Mouse (Mus musculus) ES-Bruce4 (cell line): ENCODE results near the gene Hes5. TPM values are rescaled to one million over a fixed set of nuclear protein-coding genes. Genes with fewer than 3 reads are reported as not detected.

ENCODE experiments used
- H3K27ac ChIP-seq: 2 replicates; pipeline ENCODE4 v1.5.1; 2012; ENCODE audit warnings: low read length, inconsistent platforms; ENCODE audit not compliant: insufficient read depth
- H3K27me3 ChIP-seq: 2 replicates; pipeline ENCODE4 v1.6.1; 2012; ENCODE audit warnings: mild to moderate bottlenecking, low read length, inconsistent platforms; ENCODE audit not compliant: control insufficient read depth, poor library complexity, insufficient read depth, severe bottlenecking
- H3K36me3 ChIP-seq: 2 replicates; pipeline ENCODE4 v1.6.1; 2012; ENCODE audit warnings: inconsistent platforms, mild to moderate bottlenecking, low read length, moderate library complexity; ENCODE audit not compliant: control insufficient read depth, poor library complexity, insufficient read depth, severe bottlenecking
- H3K4me1 ChIP-seq: one replicate; pipeline ENCODE4 v1.8.1; 2011; ENCODE audit warnings: low read length; ENCODE audit not compliant: control insufficient read depth, insufficient read depth
- H3K4me3 ChIP-seq: 2 replicates; pipeline ENCODE4 v1.5.1; 2011; ENCODE audit warnings: low read depth, mild to moderate bottlenecking, low read length
- H3K9ac ChIP-seq: 2 replicates; pipeline ENCODE4 v1.6.1; 2012; ENCODE audit warnings: low read depth, mild to moderate bottlenecking, inconsistent platforms; ENCODE audit not compliant: poor library complexity, severe bottlenecking
- H3K9me3 ChIP-seq: replicated peaks from 2 replicates; pipeline ENCODE4 v1.6.1; 2012; ENCODE audit warnings: mild to moderate bottlenecking, low read length, inconsistent platforms; ENCODE audit not compliant: control insufficient read depth, poor library complexity, insufficient read depth, severe bottlenecking
- CTCF ChIP-seq: IDR thresholded peaks from one replicate; pipeline ENCODE4 v1.8.1; 2011; ENCODE audit warnings: low read depth, low read length
- EP300 ChIP-seq: IDR thresholded peaks from 2 replicates; pipeline ENCODE4 v1.6.1; 2011; ENCODE audit warnings: low read depth, low read length; ENCODE audit not compliant: insufficient read depth
- POLR2A ChIP-seq: IDR thresholded peaks from one replicate; pipeline ENCODE4 v1.8.1; 2011; ENCODE audit warnings: low read length; ENCODE audit not compliant: insufficient read depth
- polyA plus RNA-seq: library from polyadenylated mRNA; stranded (reverse); fragments of >200 nt; gene quantifications from 2 replicates; pipeline ENCODE4 v1.2.4, GENCODE M21; 2011; ENCODE audit warnings: low read depth; ENCODE audit not compliant: missing spikeins, insufficient read depth, insufficient read length

Hes5 gene
- polyA plus RNA-seq, 1 experiment, result not detected

DNA sequence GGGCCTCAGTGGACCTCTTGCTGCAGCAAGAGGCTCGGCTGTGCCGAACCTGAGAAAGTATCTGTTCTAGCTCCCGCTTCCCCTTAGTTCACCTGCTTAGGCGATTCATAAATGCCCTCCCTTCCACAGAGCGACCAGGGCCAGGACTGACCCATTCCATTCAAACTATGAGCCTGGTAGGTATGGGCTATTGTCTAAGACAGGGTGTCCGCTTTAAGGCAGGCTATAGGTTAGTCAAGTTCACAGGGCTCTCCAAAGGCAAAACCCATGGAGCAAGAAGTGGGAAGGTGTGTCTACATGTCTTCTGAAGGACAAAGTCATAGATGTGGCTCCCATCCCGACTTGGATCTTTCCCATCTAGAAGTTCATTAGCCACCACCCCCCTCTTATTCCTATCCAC lies 2.0 kb downstream of the Hes5 start:
- no peak overlapping the region for H3K4me3 ChIP-seq
- H3K4me1 ChIP-seq, result peaks cover 1% of the 10 kb centered on the region
- H3K36me3 ChIP-seq, result no peaks in the 10 kb centered on the region
- no peak overlapping the region for H3K27ac ChIP-seq
- peaks cover 13% of the 10 kb centered on the region for H3K27me3 ChIP-seq
- H3K9me3 ChIP-seq, result no peaks in the 10 kb centered on the region
- TF ChIP-seq POLR2A (no peak), EP300 (no peak), CTCF (no peak)
- no peak overlapping the region for H3K9ac ChIP-seq

DNA sequence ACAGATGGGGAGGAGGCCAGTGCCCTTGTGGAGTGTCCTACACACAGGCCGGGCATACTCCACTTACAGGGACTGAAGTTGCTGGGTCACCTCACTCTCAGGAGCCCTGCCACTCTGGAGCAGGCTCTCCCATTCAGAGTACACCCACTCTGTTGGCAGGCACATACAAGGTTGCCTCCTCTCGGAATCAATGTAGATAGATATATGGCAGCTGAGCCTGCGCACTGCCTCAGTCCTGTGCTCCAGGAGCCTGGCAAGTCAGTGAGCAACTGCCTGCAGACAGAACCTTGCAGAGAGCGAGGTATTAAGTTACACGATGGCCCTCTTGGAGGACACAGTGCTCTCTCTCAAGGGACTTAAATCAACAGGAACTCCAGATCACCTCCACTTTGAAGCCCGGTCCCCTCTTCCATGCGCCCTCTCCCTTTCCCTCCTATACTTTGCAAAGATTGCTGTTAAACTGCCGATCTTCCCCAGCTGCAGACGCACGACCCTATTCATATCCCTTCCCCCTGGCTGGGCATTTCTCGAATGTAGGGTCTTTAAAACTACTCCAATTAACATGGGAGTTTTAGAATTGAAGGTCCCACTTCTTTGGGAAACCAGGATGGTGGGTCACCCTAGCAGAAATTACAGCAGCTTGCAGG lies 2.6 kb downstream of the Hes5 start:
- Histone ChIP-seq H3K9ac (no peak overlapping the region), H3K27me3 (peaks cover 13% of the 10 kb centered on the region), H3K27ac (no peak overlapping the region), H3K9me3 (no peaks in the 10 kb centered on the region), H3K36me3 (no peaks in the 10 kb centered on the region), H3K4me3 (peak overlapping the region; percentile 31; the same call in 1 of the 2 replicates), H3K4me1 (peaks cover 1% of the 10 kb centered on the region)
- TF ChIP-seq CTCF, result no peak
- no peak for TF ChIP-seq POLR2A
- TF ChIP-seq EP300, result no peak

DNA sequence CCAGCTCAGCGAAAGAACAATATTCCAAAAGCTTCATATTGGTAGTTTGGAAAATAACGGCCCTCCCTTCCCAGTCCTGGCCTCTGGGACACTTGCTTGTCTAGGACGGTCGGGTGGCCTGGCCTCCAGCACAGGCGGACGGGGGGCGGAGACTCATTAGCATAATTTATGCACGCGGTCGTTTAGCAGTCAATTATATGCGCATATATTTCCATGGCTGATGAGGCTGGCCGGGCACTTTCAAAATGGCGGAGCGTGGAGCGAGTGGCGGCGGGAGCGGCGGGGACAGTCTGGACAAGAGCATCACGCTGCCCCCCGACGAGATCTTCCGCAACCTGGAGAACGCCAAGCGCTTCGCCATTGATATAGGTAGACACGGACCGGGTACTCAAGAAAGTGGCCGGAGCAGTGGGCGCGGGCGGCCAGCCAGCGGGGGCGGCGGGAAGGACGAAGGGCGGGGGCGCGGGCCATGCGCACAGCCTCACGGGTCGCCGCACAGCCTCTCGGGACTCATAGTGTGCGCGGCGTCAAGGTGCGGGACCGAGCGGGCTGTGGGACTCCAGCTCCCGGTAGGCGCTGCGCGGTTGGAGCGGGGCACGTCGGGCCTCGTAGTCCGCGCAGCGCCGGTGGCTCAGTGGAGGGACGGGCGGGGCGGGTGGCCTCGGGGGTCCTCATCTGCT lies 3.3 kb downstream of the Hes5 start, which contains the start of gene Pank4:
TSS of gene Pank4 (plus strand) at position 223 of the 680 bp plus-strand sequence.
- Histone ChIP-seq H3K27me3 (peaks cover 13% of the 10 kb centered on the region), H3K36me3 (no peaks in the 10 kb centered on the region), H3K9me3 (no peaks in the 10 kb centered on the region), H3K4me3 (peak within 1 kb of the TSS; percentile 93), H3K4me1 (peaks cover 1% of the 10 kb centered on the region), H3K9ac (peak within 1 kb of the TSS; percentile 88), H3K27ac (no peak within 1 kb of the TSS)
- peak; percentile 73 for TF ChIP-seq POLR2A
- no peak for TF ChIP-seq CTCF
- TF ChIP-seq EP300, result no peak

DNA sequence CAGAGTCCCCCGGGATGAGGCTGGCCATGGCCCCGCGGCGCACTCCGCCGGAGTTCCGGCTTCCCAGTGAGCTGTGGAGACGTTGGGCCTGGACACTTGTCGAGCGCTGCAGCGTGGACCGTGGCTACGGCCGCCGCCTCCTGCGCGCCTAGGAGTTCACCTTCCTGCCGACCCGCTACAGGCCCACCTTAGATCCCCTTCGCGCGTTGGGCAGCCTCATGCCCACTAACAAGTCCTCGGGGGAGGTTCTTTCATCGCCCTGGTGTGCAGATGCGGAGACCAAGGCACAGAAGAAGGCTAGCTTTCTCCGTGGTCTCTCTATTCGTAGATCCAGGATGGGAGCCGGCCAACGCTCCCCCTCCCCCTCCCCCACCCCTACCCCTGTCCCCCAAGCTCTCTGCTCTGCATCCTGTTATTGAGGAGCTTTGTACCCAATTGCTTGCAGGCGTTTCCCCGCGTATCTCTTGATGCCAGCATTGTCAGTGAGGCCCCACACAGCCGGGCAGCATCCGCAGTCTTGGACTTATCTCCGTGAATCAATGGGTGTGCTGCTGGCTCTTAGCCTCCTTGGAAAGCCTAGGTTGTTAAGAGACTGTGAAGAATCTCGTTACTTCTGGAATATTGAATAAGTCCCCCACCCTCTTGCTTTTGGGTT lies 4.0 kb downstream of the Hes5 start:
- H3K4me3 ChIP-seq, result peak overlapping the region; percentile 93
- peaks cover 5% of the 10 kb centered on the region for H3K9me3 ChIP-seq
- no peak overlapping the region for H3K27ac ChIP-seq
- peaks cover 5% of the 10 kb centered on the region for H3K36me3 ChIP-seq
- H3K9ac ChIP-seq, result peak overlapping the region; percentile 88
- no peak for TF ChIP-seq EP300
- TF ChIP-seq CTCF, result no peak
- TF ChIP-seq POLR2A, result no peak
- peaks cover 13% of the 10 kb centered on the region for H3K27me3 ChIP-seq
- H3K4me1 ChIP-seq, result peaks cover 1% of the 10 kb centered on the region

DNA sequence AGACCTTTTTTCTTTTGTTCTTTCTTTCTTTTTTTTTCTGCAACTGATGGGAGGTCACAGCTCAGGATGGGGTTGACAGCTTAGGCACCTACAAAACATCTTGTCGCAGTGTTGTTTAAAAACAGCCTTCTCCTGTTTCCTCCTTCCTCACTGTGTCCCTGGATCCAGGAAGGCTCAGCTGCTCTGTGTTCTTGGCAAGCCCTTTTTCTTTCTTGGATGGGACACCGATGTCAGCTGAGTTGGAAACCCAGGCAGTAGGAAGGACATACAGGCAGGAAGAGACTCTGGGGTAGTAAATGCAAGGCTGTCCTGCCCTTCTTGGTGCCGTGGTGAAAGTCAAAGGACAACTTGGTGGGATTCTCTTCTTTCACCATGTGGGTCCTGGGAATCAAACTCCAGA lies 5.1 kb downstream of the Hes5 start:
- Histone ChIP-seq H3K9me3 (peaks cover 17% of the 10 kb centered on the region), H3K9ac (no peak overlapping the region), H3K4me3 (no peak overlapping the region), H3K27ac (no peak overlapping the region), H3K27me3 (peaks cover 12% of the 10 kb centered on the region), H3K36me3 (peaks cover 17% of the 10 kb centered on the region), H3K4me1 (peaks cover 1% of the 10 kb centered on the region)
- no peak for TF ChIP-seq EP300
- TF ChIP-seq POLR2A, result no peak
- TF ChIP-seq CTCF, result no peak

DNA sequence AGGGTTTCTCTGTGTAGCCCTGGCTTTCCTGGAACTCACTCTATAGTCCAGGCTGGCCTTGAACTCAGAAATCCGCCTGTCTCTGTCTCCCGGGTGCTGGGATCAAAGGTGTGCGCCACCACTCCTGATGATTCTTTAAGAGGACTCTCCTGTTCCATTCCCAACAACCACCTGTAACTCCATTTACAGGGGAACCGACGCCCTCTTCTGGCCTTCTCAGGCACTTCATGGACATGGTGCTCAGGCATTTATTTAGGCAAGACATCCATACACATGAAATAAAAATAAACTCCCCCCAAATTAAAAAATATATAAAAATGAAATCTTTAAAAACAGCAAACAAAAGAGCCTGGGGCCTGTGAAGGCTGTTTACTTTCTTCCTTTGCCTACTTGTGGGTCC lies 6.5 kb downstream of the Hes5 start:
- peaks cover 30% of the 10 kb centered on the region for H3K36me3 ChIP-seq
- TF ChIP-seq CTCF, result peak; percentile 49
- TF ChIP-seq POLR2A, result no peak
- 0 out of 2 replicates have a peak, but pooled peaks cover 3% of the 10 kb centered on the region for H3K27me3 ChIP-seq
- no peak overlapping the region for H3K9ac ChIP-seq
- no peak overlapping the region for H3K27ac ChIP-seq
- no peak overlapping the region for H3K4me3 ChIP-seq
- H3K4me1 ChIP-seq, result peaks cover 1% of the 10 kb centered on the region
- H3K9me3 ChIP-seq, result peaks cover 30% of the 10 kb centered on the region
